Comparison of ENCODE assay signal across 8 mouse cellular contexts in genomic region chr19:6987904-6988285, GRCm38 (mm10). TPM values are rescaled to one million over a fixed set of nuclear protein-coding genes. Genes with fewer than 3 reads are reported as not detected.
DNase-seq lines count a peak whose midpoint lies in the region; ATAC-seq and TF ChIP-seq lines count a peak whose summit lies in the region.

No protein-coding gene starts in this region.

- TF ChIP-seq EP300 in stomach, postnatal 0 days (optimal IDR thresholded peaks at IDR 0.05), result no peak

- no peak for ATAC-seq in limb, embryonic 15.5 days (ENCODE audit: insufficient number of reproducible peaks, low FRiP score, low TSS enrichment, low read depth)
- no peak for ATAC-seq in stomach, postnatal 0 days (ENCODE audit: low FRiP score, low TSS enrichment)

- peak overlapping the region; percentile 93 for H3K9ac ChIP-seq in limb, embryonic 15.5 days
- H3K9ac ChIP-seq in stomach, postnatal 0 days (ENCODE audit: low read length), result peak overlapping the region; percentile 83

- intact Hi-C loops in gastrocnemius, adult 2 months (cut with DNase I), result no loop called here
- intact Hi-C loops in left cerebral cortex, postnatal 4 days (cut with DNase I), result no loop called here

- peak overlapping the region; percentile 91 for H3K27ac ChIP-seq in gastrocnemius, adult 2 months
- no peak overlapping the region for H3K27ac ChIP-seq in thymus, adult 2 months (ENCODE audit: control insufficient read depth, insufficient read depth, low read length)
- H3K27ac ChIP-seq in limb, embryonic 15.5 days, result peak overlapping the region; percentile 90
- H3K27ac ChIP-seq in stomach, postnatal 0 days (replicated peaks), result peak overlapping the region; percentile 88

- no peak for DNase-seq in gastrocnemius, adult 2 months
- no peak for DNase-seq in gastrocnemius, adult 18-20 months (ENCODE audit: low spot score)
- no peak for DNase-seq in thymus, adult 2 months
- DNase-seq in thymus, postnatal 4 days, result no peak
- no peak for DNase-seq in stomach, postnatal 0 days (ENCODE audit: low spot score)
- no peak for DNase-seq in left cerebral cortex, postnatal 4 days
- DNase-seq in urinary bladder, adult 18-20 months (ENCODE audit: low spot score in 2 of 2), result no peak

- H3K4me2 ChIP-seq in limb, embryonic 15.5 days, result peak overlapping the region; percentile 83
- peak overlapping the region; percentile 94 for H3K4me2 ChIP-seq in stomach, postnatal 0 days (replicated peaks; ENCODE audit: low read depth)

- 16% methylated on average over 8 of the region's 8 CpGs for whole genome bisulfite sequencing in thymus, adult 2 months
- 5% methylated on average over 8 of the region's 8 CpGs for WGBS in limb, embryonic 15.5 days
- WGBS in stomach, postnatal 0 days, result 5% methylated on average over 8 of the region's 8 CpGs

- no peaks in the 10 kb centered on the region for H3K9me3 ChIP-seq in limb, embryonic 15.5 days
- H3K9me3 ChIP-seq in stomach, postnatal 0 days (ENCODE audit: control insufficient read depth, low read length), result no peaks in the 10 kb centered on the region

- TF ChIP-seq CTCF in gastrocnemius, adult 2 months (IDR thresholded peaks at IDR 0.05), result no peak
- TF ChIP-seq CTCF in thymus, adult 2 months (IDR thresholded peaks at IDR 0.05; ENCODE audit: borderline replicate concordance, control insufficient read depth, extremely low read depth, insufficient read depth, low read length, poor library complexity), result no peak
- no peak for TF ChIP-seq CTCF in stomach, postnatal 0 days (IDR thresholded peaks at IDR 0.05; ENCODE audit: low read depth)

- no peak for TF ChIP-seq POLR2A in thymus, adult 2 months (IDR thresholded peaks at IDR 0.05; ENCODE audit: control insufficient read depth, extremely low read depth, insufficient read depth, low read length, poor library complexity)

- no peaks in the 10 kb centered on the region for H3K27me3 ChIP-seq in thymus, adult 2 months (ENCODE audit: control insufficient read depth, insufficient read depth, low read length)
- no peaks in the 10 kb centered on the region for H3K27me3 ChIP-seq in limb, embryonic 15.5 days
- no peaks in the 10 kb centered on the region for H3K27me3 ChIP-seq in stomach, postnatal 0 days (ENCODE audit: control insufficient read depth, insufficient read depth, low read length)

- no peaks in the 10 kb centered on the region for H3K36me3 ChIP-seq in thymus, adult 2 months (ENCODE audit: control insufficient read depth, insufficient read depth, low read length)
- peaks cover 24% of the 10 kb centered on the region for H3K36me3 ChIP-seq in limb, embryonic 15.5 days
- no peaks in the 10 kb centered on the region for H3K36me3 ChIP-seq in stomach, postnatal 0 days (ENCODE audit: control insufficient read depth, insufficient read depth, low read length)

- H3K4me1 ChIP-seq in thymus, adult 2 months (replicated peaks; ENCODE audit: control insufficient read depth, insufficient read depth, low read length), result peaks cover 26% of the 10 kb centered on the region
- H3K4me1 ChIP-seq in limb, embryonic 15.5 days, result peaks cover 33% of the 10 kb centered on the region
- peaks cover 4% of the 10 kb centered on the region for H3K4me1 ChIP-seq in stomach, postnatal 0 days (replicated peaks; ENCODE audit: control insufficient read depth, insufficient read depth)

- H3K4me3 ChIP-seq in gastrocnemius, adult 2 months, result peak overlapping the region; percentile 78
- H3K4me3 ChIP-seq in thymus, adult 2 months (ENCODE audit: control insufficient read depth, insufficient read depth, low read length), result peak overlapping the region; percentile 59
- H3K4me3 ChIP-seq in limb, embryonic 15.5 days, result peak overlapping the region; percentile 91
- H3K4me3 ChIP-seq in stomach, postnatal 0 days (ENCODE audit: low read depth, low read length), result peak overlapping the region; percentile 74

RNA-seq across cellular contexts. Expression of gene Vegfb, which starts 0.4 kb away (rescaled TPM):
- 100 to 1,000 TPM; 142 to 219 TPM for total RNA-seq in gastrocnemius, adult 2 months (2021)
- total RNA-seq in gastrocnemius, adult 18-20 months (2021), result 100 to 1,000 TPM; 181 to 206 TPM
- polyA plus RNA-seq in thymus, adult 2 months (2012; rRNA removed), result 38.4 and 38.8 TPM in 2 replicates
- polyA plus RNA-seq in limb, embryonic 15.5 days (2015; fragmentation: Nextera tagmentation; extraction: Ambion mirVana), result 39.9 and 46.3 TPM in 2 replicates
- polyA plus RNA-seq in stomach, postnatal 0 days (2015; fragmentation: Nextera tagmentation; extraction: Ambion mirVana), result 26.2 and 28.0 TPM in 2 replicates
- total RNA-seq in left cerebral cortex, postnatal 4 days (2021), result 10 to 100 TPM; 74.4 to 80.7 TPM

RNA-seq across cellular contexts. Expression of gene Dnajc4, which starts 4.5 kb away (rescaled TPM):
- total RNA-seq in gastrocnemius, adult 2 months (2021), result 10 to 100 TPM; 35.3 to 37.6 TPM
- total RNA-seq in gastrocnemius, adult 18-20 months (2021), result 10 to 100 TPM; 33.9 to 38.4 TPM
- polyA plus RNA-seq in thymus, adult 2 months (2012; rRNA removed), result 28.0 and 31.6 TPM in 2 replicates
- 23.8 and 30.6 TPM in 2 replicates for polyA plus RNA-seq in limb, embryonic 15.5 days (2015; fragmentation: Nextera tagmentation; extraction: Ambion mirVana)
- 33.0 and 37.2 TPM in 2 replicates for polyA plus RNA-seq in stomach, postnatal 0 days (2015; fragmentation: Nextera tagmentation; extraction: Ambion mirVana)
- total RNA-seq in left cerebral cortex, postnatal 4 days (2021), result 10 to 100 TPM; 14.0 to 17.7 TPM

RNA-seq across cellular contexts. Expression of gene Fkbp2, which starts 7.6 kb away (rescaled TPM):
- 10 to 100 TPM in 1 of 2 experiments, 1 to 10 TPM in 1; 7.9 to 11.2 TPM for total RNA-seq in gastrocnemius, adult 2 months (2021)
- total RNA-seq in gastrocnemius, adult 18-20 months (2021), result 10 to 100 TPM in 1 of 2 experiments, 1 to 10 TPM in 1; 8.2 to 13.1 TPM
- polyA plus RNA-seq in thymus, adult 2 months (2012; rRNA removed), result 33.2 and 39.4 TPM in 2 replicates
- 117 and 124 TPM in 2 replicates for polyA plus RNA-seq in limb, embryonic 15.5 days (2015; fragmentation: Nextera tagmentation; extraction: Ambion mirVana)
- 130 and 134 TPM in 2 replicates for polyA plus RNA-seq in stomach, postnatal 0 days (2015; fragmentation: Nextera tagmentation; extraction: Ambion mirVana)
- 10 to 100 TPM; 43.7 to 44.4 TPM for total RNA-seq in left cerebral cortex, postnatal 4 days (2021)

RNA-seq across cellular contexts. Expression of gene Nudt22, which starts 8.0 kb away (rescaled TPM):
- total RNA-seq in gastrocnemius, adult 2 months (2021), result 10 to 100 TPM; 12.8 to 15.9 TPM
- total RNA-seq in gastrocnemius, adult 18-20 months (2021), result 10 to 100 TPM; 12.0 to 13.7 TPM
- polyA plus RNA-seq in thymus, adult 2 months (2012; rRNA removed), result 43.0 and 46.5 TPM in 2 replicates
- 21.7 and 24.1 TPM in 2 replicates for polyA plus RNA-seq in limb, embryonic 15.5 days (2015; fragmentation: Nextera tagmentation; extraction: Ambion mirVana)
- 21.1 and 21.2 TPM in 2 replicates for polyA plus RNA-seq in stomach, postnatal 0 days (2015; fragmentation: Nextera tagmentation; extraction: Ambion mirVana)
- total RNA-seq in left cerebral cortex, postnatal 4 days (2021), result 10 to 100 TPM in 1 of 2 experiments, 1 to 10 TPM in 1; 8.9 to 11.5 TPM

RNA-seq across cellular contexts. Expression of gene Trpt1, which starts 8.0 kb away (rescaled TPM):
- total RNA-seq in gastrocnemius, adult 2 months (2021), result 10 to 100 TPM; 22.5 to 26.1 TPM
- 10 to 100 TPM; 24.4 to 26.4 TPM for total RNA-seq in gastrocnemius, adult 18-20 months (2021)
- polyA plus RNA-seq in thymus, adult 2 months (2012; rRNA removed), result 8.4 and 9.9 TPM in 2 replicates
- 11.9 and 12.2 TPM in 2 replicates for polyA plus RNA-seq in limb, embryonic 15.5 days (2015; fragmentation: Nextera tagmentation; extraction: Ambion mirVana)
- 10.0 and 10.1 TPM in 2 replicates for polyA plus RNA-seq in stomach, postnatal 0 days (2015; fragmentation: Nextera tagmentation; extraction: Ambion mirVana)
- total RNA-seq in left cerebral cortex, postnatal 4 days (2021), result 10 to 100 TPM; 17.6 to 21.4 TPM
